Mouse (Mus musculus): Measurements from ENCODE around the gene Plekho2. TPM values are rescaled to one million over a fixed set of nuclear protein-coding genes. Genes with fewer than 3 reads are reported as not detected.

Plekho2 gene
- 2.9 and 4.6 TPM in 2 replicates for polyA plus RNA-seq (2014; fragmentation: Nextera tagmentation; extraction: Ambion mirVana)

- Histone ChIP-seq H3K9ac (replicated peaks; ENCODE audit: low read length) (peak within 1 kb of the TSS; percentile 50), H3K9me3 (ENCODE audit: control insufficient read depth, low read length) (no peaks in the 10 kb centered on the region), H3K36me3 (ENCODE audit: control insufficient read depth, insufficient read depth, low read length) (no peaks in the 10 kb centered on the region), H3K4me1 (ENCODE audit: control insufficient read depth, insufficient read depth, low read length) (peaks cover 10% of the 10 kb centered on the region; the same call in 1 of the 2 replicates), H3K27me3 (ENCODE audit: control insufficient read depth, insufficient read depth, low read length) (no peaks in the 10 kb centered on the region), H3K4me3 (replicated peaks; ENCODE audit: low read depth, low read length) (peak within 1 kb of the TSS; percentile 50), H3K4me2 (ENCODE audit: low read length) (peak within 1 kb of the TSS; percentile 71), H3K27ac (replicated peaks; ENCODE audit: low read depth, low read length) (peak within 1 kb of the TSS; percentile 74)
- DNase-seq (peak; percentile 96), ATAC-seq (ENCODE audit: low FRiP score, low TSS enrichment) (peak; percentile 95)
- WGBS = 1% methylated on average over 39 of the region's 45 CpGs
Measured at GRCm38 (mm10) chr9:65579781-65580371, at the start of gene Plekho2. TSS of gene Plekho2 (minus strand) at chr9:65580040.

GRCm38 (mm10) chr9:65629025-65629766 lies 49.4 kb upstream of the Plekho2 start, which contains the start of gene Rbpms2:
TSS of gene Rbpms2 (plus strand) at chr9:65629648.
- Histone ChIP-seq H3K27ac (replicated peaks; ENCODE audit: low read depth, low read length) (no peak within 1 kb of the TSS), H3K4me3 (replicated peaks; ENCODE audit: low read depth, low read length) (peak within 1 kb of the TSS; percentile 64), H3K27me3 (ENCODE audit: control insufficient read depth, insufficient read depth, low read length) (peaks cover 54% of the 10 kb centered on the region), H3K9ac (replicated peaks; ENCODE audit: low read length) (peak within 1 kb of the TSS; percentile 53), H3K4me2 (ENCODE audit: low read length) (peak within 1 kb of the TSS; percentile 97), H3K36me3 (ENCODE audit: control insufficient read depth, insufficient read depth, low read length) (no peaks in the 10 kb centered on the region), H3K4me1 (ENCODE audit: control insufficient read depth, insufficient read depth, low read length) (peaks cover 19% of the 10 kb centered on the region), H3K9me3 (ENCODE audit: control insufficient read depth, low read length) (no peaks in the 10 kb centered on the region)
- 1% methylated on average over 37 of the region's 40 CpGs for WGBS
- peak; percentile 25 for DNase-seq
- no peak for ATAC-seq (ENCODE audit: low FRiP score, low TSS enrichment)

DNA sequence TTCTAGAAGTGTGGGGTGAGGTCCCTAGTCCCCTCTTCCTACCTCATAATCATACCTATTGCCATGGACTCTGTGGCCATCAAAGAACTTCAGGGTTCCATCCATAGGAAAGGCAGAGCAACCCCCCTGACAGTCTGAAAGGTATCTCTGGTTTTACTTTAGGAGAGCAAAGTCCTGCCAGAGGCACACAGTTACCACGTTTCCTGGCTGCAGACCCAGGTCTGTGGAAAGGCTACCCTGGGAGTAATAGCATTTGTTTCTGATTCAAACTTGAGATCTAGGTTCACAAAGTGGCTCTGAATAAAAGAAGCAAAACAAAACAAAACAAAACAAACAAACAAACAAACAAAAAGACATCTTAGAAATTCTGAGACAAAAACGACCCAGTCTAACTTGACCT lies 44.4 kb upstream of the Plekho2 start:
- peaks cover 19% of the 10 kb centered on the region for H3K27me3 ChIP-seq (ENCODE audit: control insufficient read depth, insufficient read depth, low read length)
- 65% methylated on average over 2 of the region's 2 CpGs for WGBS
- H3K4me1 ChIP-seq (ENCODE audit: control insufficient read depth, insufficient read depth, low read length) = peaks cover 4% of the 10 kb centered on the region

GRCm38 (mm10) chr9:65622826-65623225 lies 43.0 kb upstream of the Plekho2 start:
- no peaks in the 10 kb centered on the region for H3K36me3 ChIP-seq (ENCODE audit: control insufficient read depth, insufficient read depth, low read length)
- H3K4me3 ChIP-seq (replicated peaks; ENCODE audit: low read depth, low read length) = no peak overlapping the region
- 91% methylated on average over 5 of the region's 5 CpGs for WGBS
- peaks cover 7% of the 10 kb centered on the region; the same call in 1 of the 2 replicates for H3K27me3 ChIP-seq (ENCODE audit: control insufficient read depth, insufficient read depth, low read length)
- no peaks in the 10 kb centered on the region for H3K4me1 ChIP-seq (ENCODE audit: control insufficient read depth, insufficient read depth, low read length)
- H3K27ac ChIP-seq (replicated peaks; ENCODE audit: low read depth, low read length) = no peak overlapping the region
- H3K4me2 ChIP-seq (ENCODE audit: low read length) = no peak overlapping the region
- no peaks in the 10 kb centered on the region for H3K9me3 ChIP-seq (ENCODE audit: control insufficient read depth, low read length)
- no peak for ATAC-seq (ENCODE audit: low FRiP score, low TSS enrichment)
- no peak overlapping the region for H3K9ac ChIP-seq (replicated peaks; ENCODE audit: low read length)
- no peak for DNase-seq

More for the DNA sequence above, 44.4 kb upstream of the Plekho2 start:
- H3K4me3 ChIP-seq (replicated peaks; ENCODE audit: low read depth, low read length) = no peak overlapping the region
- no peaks in the 10 kb centered on the region for H3K9me3 ChIP-seq (ENCODE audit: control insufficient read depth, low read length)
- H3K36me3 ChIP-seq (ENCODE audit: control insufficient read depth, insufficient read depth, low read length) = no peaks in the 10 kb centered on the region
- H3K27ac ChIP-seq (replicated peaks; ENCODE audit: low read depth, low read length) = no peak overlapping the region
- no peak overlapping the region for H3K4me2 ChIP-seq (ENCODE audit: low read length)
- ATAC-seq (ENCODE audit: low FRiP score, low TSS enrichment) (no peak), DNase-seq (no peak)
- no peak overlapping the region for H3K9ac ChIP-seq (replicated peaks; ENCODE audit: low read length)

- Histone ChIP-seq H3K4me1 (ENCODE audit: control insufficient read depth, insufficient read depth, low read length) (no peaks in the 10 kb centered on the region), H3K9me3 (ENCODE audit: control insufficient read depth, low read length) (no peaks in the 10 kb centered on the region), H3K27ac (replicated peaks; ENCODE audit: low read depth, low read length) (no peak overlapping the region), H3K36me3 (ENCODE audit: control insufficient read depth, insufficient read depth, low read length) (no peaks in the 10 kb centered on the region), H3K4me2 (ENCODE audit: low read length) (no peak overlapping the region), H3K4me3 (replicated peaks; ENCODE audit: low read depth, low read length) (no peak overlapping the region), H3K27me3 (ENCODE audit: control insufficient read depth, insufficient read depth, low read length) (no peaks in the 10 kb centered on the region), H3K9ac (replicated peaks; ENCODE audit: low read length) (no peak overlapping the region)
- DNase-seq = no peak
- ATAC-seq (ENCODE audit: low FRiP score, low TSS enrichment) = no peak
- WGBS = 84% methylated on average over 2 of the region's 2 CpGs
Measured at GRCm38 (mm10) chr9:65621666-65622065, 41.8 kb upstream of the Plekho2 start.

DNA sequence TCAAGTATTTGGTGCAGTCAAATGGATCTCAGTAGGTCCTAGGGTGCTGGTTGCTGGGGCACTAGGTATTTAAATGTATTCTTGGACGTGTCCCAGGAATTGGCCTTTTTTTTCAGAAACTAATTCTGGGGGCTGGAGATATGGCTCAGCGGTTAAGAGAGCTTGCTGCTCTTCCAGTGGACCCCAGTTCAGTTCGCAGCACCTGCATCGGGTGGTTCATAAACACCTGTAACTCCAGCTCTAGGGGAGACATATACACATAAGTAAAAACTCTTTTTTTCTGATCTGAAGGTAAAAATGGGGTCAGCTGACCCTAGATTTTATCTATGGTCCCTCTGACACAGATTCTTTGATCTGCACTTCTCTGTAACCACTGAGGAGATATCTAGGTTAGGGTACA lies 41.4 kb upstream of the Plekho2 start:
- WGBS = 92% methylated on average over 4 of the region's 4 CpGs
- no peak overlapping the region for H3K4me3 ChIP-seq (replicated peaks; ENCODE audit: low read depth, low read length)
- ATAC-seq (ENCODE audit: low FRiP score, low TSS enrichment) = no peak

GRCm38 (mm10) chr9:65619311-65619710 lies 39.5 kb upstream of the Plekho2 start:
- no peak overlapping the region for H3K27ac ChIP-seq (replicated peaks; ENCODE audit: low read depth, low read length)
- WGBS = 64% methylated on average over 3 of the region's 3 CpGs
- DNase-seq (no peak), ATAC-seq (ENCODE audit: low FRiP score, low TSS enrichment) (no peak)
- no peak overlapping the region for H3K4me3 ChIP-seq (replicated peaks; ENCODE audit: low read depth, low read length)
- H3K27me3 ChIP-seq (ENCODE audit: control insufficient read depth, insufficient read depth, low read length) = no peaks in the 10 kb centered on the region
- H3K4me2 ChIP-seq (ENCODE audit: low read length) = no peak overlapping the region
- H3K4me1 ChIP-seq (ENCODE audit: control insufficient read depth, insufficient read depth, low read length) = no peaks in the 10 kb centered on the region
- H3K9me3 ChIP-seq (ENCODE audit: control insufficient read depth, low read length) = no peaks in the 10 kb centered on the region
- no peaks in the 10 kb centered on the region for H3K36me3 ChIP-seq (ENCODE audit: control insufficient read depth, insufficient read depth, low read length)
- H3K9ac ChIP-seq (replicated peaks; ENCODE audit: low read length) = no peak overlapping the region

More for the DNA sequence above, 41.4 kb upstream of the Plekho2 start:
- Histone ChIP-seq H3K9ac (replicated peaks; ENCODE audit: low read length) (no peak overlapping the region), H3K27me3 (ENCODE audit: control insufficient read depth, insufficient read depth, low read length) (no peaks in the 10 kb centered on the region), H3K4me2 (ENCODE audit: low read length) (no peak overlapping the region), H3K4me1 (ENCODE audit: control insufficient read depth, insufficient read depth, low read length) (no peaks in the 10 kb centered on the region), H3K36me3 (ENCODE audit: control insufficient read depth, insufficient read depth, low read length) (no peaks in the 10 kb centered on the region), H3K27ac (replicated peaks; ENCODE audit: low read depth, low read length) (no peak overlapping the region), H3K9me3 (ENCODE audit: control insufficient read depth, low read length) (no peaks in the 10 kb centered on the region)
- DNase-seq = no peak

DNA sequence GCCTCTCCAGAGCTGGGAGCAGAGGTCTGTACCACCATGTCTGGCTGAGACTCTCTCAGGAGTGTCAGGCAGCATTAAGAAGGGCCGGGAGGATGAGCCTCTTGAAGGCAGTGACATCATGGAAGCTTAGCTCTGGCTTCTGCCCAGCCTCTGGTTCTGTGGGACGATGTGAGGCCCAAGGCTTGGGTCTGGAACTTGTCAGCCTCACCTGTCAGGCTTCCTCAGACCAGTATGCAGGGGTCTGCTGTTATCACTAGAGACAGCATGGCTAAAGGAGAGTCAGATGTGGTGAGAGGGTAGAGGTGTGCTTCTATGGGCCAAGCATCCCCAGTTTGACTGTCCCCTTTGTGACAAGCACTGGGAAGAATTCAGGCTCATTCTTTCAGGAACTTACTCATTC lies 33.3 kb upstream of the Plekho2 start:
- Histone ChIP-seq H3K4me3 (replicated peaks; ENCODE audit: low read depth, low read length) (no peak overlapping the region), H3K4me1 (ENCODE audit: control insufficient read depth, insufficient read depth, low read length) (no peaks in the 10 kb centered on the region), H3K27me3 (ENCODE audit: control insufficient read depth, insufficient read depth, low read length) (no peaks in the 10 kb centered on the region), H3K9me3 (ENCODE audit: control insufficient read depth, low read length) (no peaks in the 10 kb centered on the region), H3K27ac (replicated peaks; ENCODE audit: low read depth, low read length) (no peak overlapping the region), H3K36me3 (ENCODE audit: control insufficient read depth, insufficient read depth, low read length) (no peaks in the 10 kb centered on the region), H3K9ac (replicated peaks; ENCODE audit: low read length) (no peak overlapping the region), H3K4me2 (ENCODE audit: low read length) (no peak overlapping the region)
- DNase-seq = no peak
- WGBS = 57% methylated on average over 2 of the region's 2 CpGs
- no peak for ATAC-seq (ENCODE audit: low FRiP score, low TSS enrichment)

Measured in midbrain, embryonic 14.5 days (tissue).